Mouse (Mus musculus): ENCODE measurements around the gene Gm28041. TPM values are rescaled to one million over a fixed set of nuclear protein-coding genes. Genes with fewer than 3 reads are reported as not detected.
A peak's percentile ranks its signal among the peaks of the same experiment; 100 is the strongest.
"Not testable (repeated sequence)": the region's sequence is repeated elsewhere in the genome, so short reads cannot be mapped to it uniquely, and the experiment has no call there.

Gm28041 gene
- polyA plus RNA-seq (2016; fragmentation: Nextera tagmentation; extraction: Ambion mirVana) = 0.50 TPM in 1 of 2 replicates, not detected in the other

GRCm38 (mm10) chr13:67375050-67375911 lies at the start of gene Gm28041, which contains the start of gene Zfp456:
Gene Gm28041, minus strand, starts transcription at chr13:67375733.
Gene Zfp456, minus strand, starts transcription at chr13:67375810.
- peak within 1 kb of the TSS; percentile 46; the same call in 1 of the 2 replicates for H3K27ac ChIP-seq
- H3K4me3 ChIP-seq = peak within 1 kb of the TSS; percentile 62
- peak; percentile 96 for ATAC-seq
- peak within 1 kb of the TSS; percentile 71 for H3K4me2 ChIP-seq
- not testable (repeated sequence) for H3K27me3 ChIP-seq (replicated peaks); H3K4me1 ChIP-seq; H3K9me3 ChIP-seq (replicated peaks); H3K36me3 ChIP-seq
- WGBS (ENCODE audit: insufficient replicate concordance) = 11% methylated on average over 15 of the region's 15 CpGs
- peak within 1 kb of the TSS; percentile 65 for H3K9ac ChIP-seq

DNA sequence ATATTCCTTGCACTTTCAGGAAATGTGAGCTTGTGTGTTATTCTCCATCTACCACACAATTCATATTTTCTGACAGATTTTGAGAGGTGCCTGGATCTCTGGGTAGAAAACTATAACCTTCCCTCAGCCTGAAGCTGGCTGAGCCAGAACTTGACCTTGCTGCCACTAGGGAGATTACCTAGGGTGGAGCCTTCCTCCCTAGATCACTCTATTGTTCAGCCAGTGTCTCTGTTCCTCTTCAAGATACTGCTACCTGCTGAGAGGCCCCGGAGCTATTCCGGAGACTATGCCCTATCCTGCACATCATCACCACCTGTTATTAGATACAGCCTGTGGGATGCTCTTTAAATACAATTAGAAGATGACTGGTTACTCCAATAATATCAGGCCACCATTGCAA lies 47.0 kb upstream of the Gm28041 start:
- not testable (repeated sequence) for H3K36me3 ChIP-seq; ATAC-seq; H3K9me3 ChIP-seq (replicated peaks); H3K4me2 ChIP-seq; H3K9ac ChIP-seq; H3K27me3 ChIP-seq (replicated peaks); H3K27ac ChIP-seq; H3K4me3 ChIP-seq
- H3K4me1 ChIP-seq = peaks cover 13% of the 10 kb centered on the region
- WGBS (ENCODE audit: insufficient replicate concordance) = 78% methylated on average over 2 of the region's 2 CpGs

DNA sequence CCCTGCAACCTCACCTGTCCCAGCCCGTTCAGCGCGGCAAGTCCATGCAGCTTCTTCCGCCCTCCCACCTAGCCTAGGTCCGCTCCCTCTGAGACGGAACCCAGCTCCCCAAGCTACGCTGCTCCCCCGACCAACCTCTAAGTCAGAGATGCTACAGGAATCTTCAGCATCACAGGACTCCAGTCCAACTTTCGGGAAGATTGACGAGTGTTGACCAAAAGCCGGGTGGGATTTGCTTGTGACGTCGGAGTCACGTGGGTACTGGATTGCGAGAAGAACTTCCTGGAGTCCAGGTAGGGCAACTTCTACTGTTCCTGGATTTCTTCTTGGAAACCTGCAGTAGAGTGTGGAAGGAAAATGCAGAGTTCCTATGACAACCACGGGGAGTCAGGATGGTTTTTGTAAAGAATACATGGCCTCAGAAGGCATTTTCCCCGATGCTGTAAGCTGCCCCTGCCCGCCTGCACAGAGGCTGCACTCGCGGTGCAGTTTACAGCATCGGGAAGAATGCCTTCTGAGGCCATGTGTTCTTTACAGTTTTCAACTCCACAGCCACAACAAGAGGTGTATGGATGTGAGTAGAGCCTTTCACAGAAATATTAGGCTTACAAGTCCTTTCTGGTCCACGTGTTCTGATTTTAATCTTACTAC lies 45.8 kb upstream of the Gm28041 start, which contains the start of gene Zfp459:
Gene Zfp459, minus strand, starts transcription at position 212 of the 651 bp plus-strand sequence.
- Histone ChIP-seq H3K36me3 (no peaks in the 10 kb centered on the region), H3K4me3 (peak within 1 kb of the TSS; percentile 63), H3K9me3 (replicated peaks) (no peaks in the 10 kb centered on the region), H3K27ac (no peak within 1 kb of the TSS), H3K4me1 (peaks cover 13% of the 10 kb centered on the region), H3K4me2 (peak within 1 kb of the TSS; percentile 73), H3K9ac (peak within 1 kb of the TSS; percentile 52), H3K27me3 (replicated peaks) (peaks cover 3% of the 10 kb centered on the region; the same call in 1 of the 2 replicates)
- 3% methylated on average over 22 of the region's 22 CpGs for WGBS (ENCODE audit: insufficient replicate concordance)
- peak; percentile 77 for ATAC-seq

DNA sequence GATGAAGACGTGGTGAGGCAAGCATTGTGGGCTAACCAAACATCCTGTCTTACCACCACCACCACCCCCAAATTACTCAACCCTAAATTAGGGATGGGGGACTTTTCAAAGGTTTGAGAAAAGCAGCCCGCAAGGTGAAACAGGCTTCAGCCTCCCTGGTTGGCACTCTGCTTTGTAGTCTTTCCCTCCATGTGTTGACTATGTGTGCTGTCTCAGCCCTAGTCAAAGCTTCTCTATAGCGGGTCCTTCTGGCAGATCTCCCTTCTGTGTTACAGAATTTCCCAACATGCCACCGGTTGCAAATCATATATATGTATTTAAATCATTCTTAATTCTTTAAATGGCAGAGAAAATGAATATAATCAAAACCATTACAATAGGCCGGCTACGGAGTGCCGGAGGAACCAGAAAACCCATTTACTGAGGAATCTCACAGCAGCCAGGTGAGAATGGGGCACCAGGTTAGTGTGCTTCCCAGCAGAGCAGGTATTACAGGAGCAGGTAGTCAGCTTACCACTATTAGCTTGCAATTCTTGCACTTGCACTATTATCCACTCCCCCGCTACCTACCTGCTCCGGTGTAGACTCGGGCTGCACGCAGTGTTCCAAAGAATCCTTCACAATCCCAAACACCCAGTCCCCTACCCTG lies 45.1 kb upstream of the Gm28041 start:
- Histone ChIP-seq H3K36me3 (no peaks in the 10 kb centered on the region), H3K4me2 (peak overlapping the region; percentile 73), H3K9me3 (replicated peaks) (no peaks in the 10 kb centered on the region), H3K9ac (peak overlapping the region; percentile 52), H3K27me3 (replicated peaks) (peaks cover 3% of the 10 kb centered on the region; the same call in 1 of the 2 replicates), H3K4me3 (peak overlapping the region; percentile 63), H3K27ac (no peak overlapping the region), H3K4me1 (peaks cover 13% of the 10 kb centered on the region)
- no peak for ATAC-seq
- WGBS (ENCODE audit: insufficient replicate concordance) = 33% methylated on average over 11 of the region's 11 CpGs

DNA sequence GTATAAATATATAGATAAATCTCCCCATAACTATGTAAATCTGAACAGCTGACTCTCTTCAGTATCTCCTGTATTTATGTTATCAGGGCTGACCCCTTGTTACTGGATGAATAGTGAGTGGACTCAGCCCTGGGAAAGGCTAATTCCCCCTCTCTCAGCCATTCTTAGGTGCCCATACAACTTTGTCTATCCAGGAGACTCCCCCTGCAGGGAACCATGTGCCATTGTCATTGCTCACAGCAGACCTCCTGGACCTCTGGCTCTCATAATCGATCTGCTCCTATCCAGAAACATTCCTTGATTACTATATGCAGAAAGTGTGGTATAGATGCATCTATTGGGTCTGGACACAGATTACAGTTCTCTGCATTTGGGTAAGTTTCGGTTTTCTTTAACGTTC lies 41.3 kb upstream of the Gm28041 start:
- Histone ChIP-seq H3K9me3 (replicated peaks) (no peaks in the 10 kb centered on the region), H3K4me3 (no peak overlapping the region), H3K36me3 (no peaks in the 10 kb centered on the region), H3K9ac (no peak overlapping the region), H3K4me2 (no peak overlapping the region), H3K27ac (no peak overlapping the region), H3K27me3 (replicated peaks) (peaks cover 3% of the 10 kb centered on the region; the same call in 1 of the 2 replicates), H3K4me1 (peaks cover 11% of the 10 kb centered on the region)
- ATAC-seq = no peak
- WGBS (ENCODE audit: insufficient replicate concordance) = 76% methylated on average over 3 of the region's 3 CpGs

DNA sequence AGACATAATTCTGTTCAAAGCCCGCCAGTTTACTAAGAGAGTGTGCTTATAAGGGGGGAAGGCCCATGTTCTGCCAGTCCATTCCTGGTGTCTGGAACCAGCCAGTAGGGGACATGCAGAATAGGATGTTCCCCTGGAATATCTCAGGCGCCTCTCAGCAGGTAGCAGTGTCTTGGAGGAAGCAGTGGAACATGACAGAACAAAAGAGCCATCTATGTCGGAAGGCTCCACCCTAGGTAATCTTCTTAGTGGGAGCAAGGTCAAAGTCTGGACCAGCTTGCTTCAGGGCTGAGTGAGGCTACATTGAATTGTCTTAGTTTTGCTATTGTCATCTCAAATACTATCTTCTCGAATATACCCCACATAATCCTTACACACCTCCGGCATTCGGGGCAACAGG lies 40.2 kb upstream of the Gm28041 start:
- no peaks in the 10 kb centered on the region for H3K9me3 ChIP-seq (replicated peaks)
- 70% methylated on average over 6 of the region's 6 CpGs for WGBS (ENCODE audit: insufficient replicate concordance)
- peaks cover 6% of the 10 kb centered on the region for H3K4me1 ChIP-seq
- ATAC-seq = no peak
- H3K27me3 ChIP-seq (replicated peaks) = peaks cover 3% of the 10 kb centered on the region; the same call in 1 of the 2 replicates
- H3K27ac ChIP-seq = no peak overlapping the region
- no peak overlapping the region for H3K9ac ChIP-seq
- H3K4me3 ChIP-seq = no peak overlapping the region
- no peaks in the 10 kb centered on the region for H3K36me3 ChIP-seq
- no peak overlapping the region for H3K4me2 ChIP-seq

GRCm38 (mm10) chr13:67413634-67414033 lies 38.1 kb upstream of the Gm28041 start:
- not testable (repeated sequence) for ATAC-seq; H3K9me3 ChIP-seq (replicated peaks); H3K9ac ChIP-seq; H3K36me3 ChIP-seq; H3K27me3 ChIP-seq (replicated peaks); H3K4me3 ChIP-seq; H3K4me2 ChIP-seq; H3K27ac ChIP-seq; H3K4me1 ChIP-seq
- WGBS (ENCODE audit: insufficient replicate concordance) = 63% methylated on average over 3 of the region's 3 CpGs

GRCm38 (mm10) chr13:67399183-67399903 lies 23.8 kb upstream of the Gm28041 start, which contains the start of gene Zfp429:
Gene Zfp429, minus strand, starts transcription at chr13:67399819.
- H3K4me1 ChIP-seq = peaks cover 13% of the 10 kb centered on the region
- WGBS (ENCODE audit: insufficient replicate concordance) = 3% methylated on average over 14 of the region's 16 CpGs
- peak; percentile 91 for ATAC-seq
- not testable (repeated sequence) for H3K9me3 ChIP-seq (replicated peaks); H3K36me3 ChIP-seq; H3K27ac ChIP-seq; H3K27me3 ChIP-seq (replicated peaks)
- peak within 1 kb of the TSS; percentile 72 for H3K9ac ChIP-seq
- peak within 1 kb of the TSS; percentile 65 for H3K4me3 ChIP-seq
- H3K4me2 ChIP-seq = peak within 1 kb of the TSS; percentile 69

DNA sequence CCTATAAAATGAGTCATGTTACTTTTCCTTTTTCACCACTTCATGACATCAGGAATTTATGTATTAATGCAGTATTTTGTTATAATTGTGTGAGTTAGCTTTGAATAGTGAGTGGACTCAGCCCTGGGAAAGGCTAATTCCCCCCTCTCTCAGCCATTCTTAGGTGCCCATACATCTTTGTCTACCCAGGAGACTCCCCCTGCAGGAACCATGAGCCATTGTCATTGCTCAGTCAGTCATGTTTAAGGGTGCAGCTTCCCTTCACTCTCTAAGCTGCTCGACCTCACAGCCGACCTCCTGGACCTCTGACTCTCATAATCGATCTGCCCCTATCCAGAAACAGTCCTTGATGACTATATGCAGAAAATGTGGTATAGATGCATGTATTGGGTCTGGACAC lies 722 bp upstream of the Gm28041 start:
- H3K4me2 ChIP-seq; H3K4me3 ChIP-seq; ATAC-seq; H3K9ac ChIP-seq; H3K27me3 ChIP-seq (replicated peaks); H3K27ac ChIP-seq; H3K36me3 ChIP-seq; H3K9me3 ChIP-seq (replicated peaks); H3K4me1 ChIP-seq: not testable (repeated sequence)
- 58% methylated on average over 3 of the region's 3 CpGs for WGBS (ENCODE audit: insufficient replicate concordance)

DNA sequence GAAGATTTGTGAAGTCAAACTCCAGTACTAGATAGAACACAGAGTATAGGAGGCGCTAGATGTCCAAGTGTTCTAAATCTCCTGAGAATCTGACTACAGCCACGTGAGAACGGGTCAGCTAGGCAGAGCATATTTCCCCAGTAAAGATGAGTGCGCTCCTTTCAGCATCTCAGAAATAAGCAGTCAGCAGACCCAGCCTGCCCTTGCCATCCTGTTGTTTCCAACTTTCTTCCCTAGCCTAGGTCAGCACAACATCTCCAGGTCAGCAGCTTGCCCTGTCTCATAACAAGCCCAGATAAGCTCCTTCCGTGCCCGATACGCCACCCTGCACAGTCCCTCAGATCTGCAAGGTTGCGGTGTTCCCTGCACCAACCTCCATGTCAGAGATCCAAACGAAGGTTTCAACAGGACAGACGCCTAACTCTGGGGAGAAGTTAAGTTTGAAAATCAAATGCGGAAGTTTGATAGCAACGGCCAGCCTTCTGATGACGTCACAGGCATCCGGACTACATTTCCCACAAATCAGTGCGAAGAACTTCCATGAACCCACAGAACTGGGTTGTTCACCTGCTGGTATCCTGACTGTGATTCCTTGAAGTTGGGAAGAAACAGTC lies 15.3 kb downstream of the Gm28041 start, which contains the start of the genes Gm28044 and Zfp953:
Gene Gm28044, minus strand, starts transcription at position 406 of the 614 bp plus-strand sequence.
Gene Zfp953, minus strand, starts transcription at position 475 of the 614 bp plus-strand sequence.
- no peaks in the 10 kb centered on the region for H3K36me3 ChIP-seq
- no peaks in the 10 kb centered on the region for H3K9me3 ChIP-seq (replicated peaks)
- peaks cover 15% of the 10 kb centered on the region for H3K4me1 ChIP-seq
- WGBS (ENCODE audit: insufficient replicate concordance) = under 1% methylated on average over 15 of the region's 15 CpGs
- H3K4me2 ChIP-seq = peak within 1 kb of the TSS; percentile 70
- no peaks in the 10 kb centered on the region for H3K27me3 ChIP-seq (replicated peaks)
- ATAC-seq = peak; percentile 87
- H3K9ac ChIP-seq = peak within 1 kb of the TSS; percentile 78
- peak within 1 kb of the TSS; percentile 86 for H3K4me3 ChIP-seq
- H3K27ac ChIP-seq = peak within 1 kb of the TSS; percentile 80

DNA sequence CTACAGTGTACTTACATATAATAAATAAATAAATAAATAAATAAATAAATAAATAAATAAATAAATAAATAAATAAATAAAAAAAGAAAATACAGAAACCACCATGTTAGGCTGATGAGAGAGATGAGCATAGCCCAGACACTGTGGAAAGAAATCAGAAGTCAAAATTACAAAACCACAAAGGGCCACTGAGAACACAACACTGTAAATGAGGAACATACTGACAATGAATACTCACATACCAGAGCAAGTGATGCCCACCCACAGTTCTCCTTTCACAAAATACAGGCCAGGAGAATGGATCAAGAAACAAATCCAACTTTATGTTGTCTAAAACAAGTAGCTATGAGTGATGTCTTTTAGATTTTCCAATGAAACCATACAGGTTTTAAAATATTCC lies 23.7 kb downstream of the Gm28041 start:
- H3K36me3 ChIP-seq = no peaks in the 10 kb centered on the region
- H3K27me3 ChIP-seq (replicated peaks) = no peaks in the 10 kb centered on the region
- no peak overlapping the region for H3K4me2 ChIP-seq
- no peak overlapping the region for H3K9ac ChIP-seq
- no peaks in the 10 kb centered on the region for H3K4me1 ChIP-seq
- no peak overlapping the region for H3K27ac ChIP-seq
- no peak for ATAC-seq
- H3K4me3 ChIP-seq = no peak overlapping the region
- no peaks in the 10 kb centered on the region for H3K9me3 ChIP-seq (replicated peaks)
